Mouse (Mus musculus) midbrain, postnatal 0 days (tissue): ENCODE measurements around the gene Jph4. TPM values are rescaled to one million over a fixed set of nuclear protein-coding genes. Genes with fewer than 3 reads are reported as not detected.

Source experiments
- ATAC-seq: fragments of 200-750 bp; cut with Nextera tagmentation; 2 replicates; pipeline ENCODE4 v1.8.0; 2017; ENCODE audit warnings: moderate number of reproducible peaks, mild to moderate bottlenecking, moderate TSS enrichment, moderate library complexity; ENCODE audit not compliant: low FRiP score
- DNase-seq: peaks from one replicate; pipeline ENCODE4 v3.0.0-alpha.2; 2015; ENCODE audit warnings: low spot score
- H3K27ac ChIP-seq: fragments of 300-500 bp; sonication (generic); 2 replicates; pipeline ENCODE4 v1.5.1; 2014; ENCODE audit warnings: low read depth, mild to moderate bottlenecking, low read length, mixed read lengths
- H3K27me3 ChIP-seq: fragments of 300-500 bp; sonication (generic); 2 replicates; pipeline ENCODE4 v1.6.1; 2014; ENCODE audit warnings: low read length, control low read depth, mixed read lengths; ENCODE audit not compliant: insufficient read depth
- H3K36me3 ChIP-seq: fragments of 300-500 bp; sonication (generic); 2 replicates; pipeline ENCODE4 v1.6.1; 2014; ENCODE audit warnings: low read length, control low read depth, mixed read lengths; ENCODE audit not compliant: insufficient read depth
- H3K4me1 ChIP-seq: fragments of 300-500 bp; sonication (generic); 2 replicates; pipeline ENCODE4 v1.6.1; 2014; ENCODE audit warnings: mild to moderate bottlenecking, control low read depth, antibody characterized with exemption, low read length, mixed read lengths; ENCODE audit not compliant: insufficient read depth
- H3K4me2 ChIP-seq: fragments of 300-500 bp; sonication (generic); 2 replicates; pipeline ENCODE4 v1.6.1; 2014; ENCODE audit warnings: low read depth, mild to moderate bottlenecking, low read length, mixed read lengths; ENCODE audit not compliant: poor library complexity, severe bottlenecking
- H3K4me3 ChIP-seq: fragments of 300-500 bp; sonication (generic); 2 replicates; pipeline ENCODE4 v1.5.1; 2014; ENCODE audit warnings: low read depth, mild to moderate bottlenecking, low read length, moderate library complexity
- H3K9ac ChIP-seq: fragments of 300-500 bp; sonication (generic); replicated peaks from 2 replicates; pipeline ENCODE4 v1.6.1; 2014; ENCODE audit warnings: mild to moderate bottlenecking, low read length, moderate library complexity, mixed read lengths; ENCODE audit not compliant: poor library complexity, severe bottlenecking
- H3K9me3 ChIP-seq: fragments of 300-500 bp; sonication (generic); 2 replicates; pipeline ENCODE4 v1.6.1; 2016; ENCODE audit warnings: low read length, control low read depth
- CTCF ChIP-seq: IDR thresholded peaks from 2 replicates; pipeline ENCODE4 v1.5.1; 2016; ENCODE audit warnings: antibody characterized with exemption, mild to moderate bottlenecking
- WGBS: fragments of 180-500 bp; shearing (Covaris S2); extraction: QIAGEN DNeasy Blood & Tissue Kit; methylation state at CpG from one replicate; pipeline ENCODE4 v1.1.7; 2014; 5-methylcytosine and 5-hydroxymethylcytosine counted together
- polyA plus RNA-seq: library from polyadenylated mRNA; unstranded; fragments of >200 nt; fragmentation: Nextera tagmentation; extraction: Ambion mirVana; gene quantifications from 2 replicates; pipeline ENCODE4 v1.2.1, GENCODE M21; 2015
- total RNA-seq: library from RNA; depleted of rRNA; stranded (reverse); fragments of >200 nt; gene quantifications from 2 replicates; pipeline ENCODE4 v1.2.3, GENCODE M21; 2014

Gene Jph4
- total and polyA plus RNA-seq, 2 experiments from 2014 or later: 45.1 to 182 TPM

DNA sequence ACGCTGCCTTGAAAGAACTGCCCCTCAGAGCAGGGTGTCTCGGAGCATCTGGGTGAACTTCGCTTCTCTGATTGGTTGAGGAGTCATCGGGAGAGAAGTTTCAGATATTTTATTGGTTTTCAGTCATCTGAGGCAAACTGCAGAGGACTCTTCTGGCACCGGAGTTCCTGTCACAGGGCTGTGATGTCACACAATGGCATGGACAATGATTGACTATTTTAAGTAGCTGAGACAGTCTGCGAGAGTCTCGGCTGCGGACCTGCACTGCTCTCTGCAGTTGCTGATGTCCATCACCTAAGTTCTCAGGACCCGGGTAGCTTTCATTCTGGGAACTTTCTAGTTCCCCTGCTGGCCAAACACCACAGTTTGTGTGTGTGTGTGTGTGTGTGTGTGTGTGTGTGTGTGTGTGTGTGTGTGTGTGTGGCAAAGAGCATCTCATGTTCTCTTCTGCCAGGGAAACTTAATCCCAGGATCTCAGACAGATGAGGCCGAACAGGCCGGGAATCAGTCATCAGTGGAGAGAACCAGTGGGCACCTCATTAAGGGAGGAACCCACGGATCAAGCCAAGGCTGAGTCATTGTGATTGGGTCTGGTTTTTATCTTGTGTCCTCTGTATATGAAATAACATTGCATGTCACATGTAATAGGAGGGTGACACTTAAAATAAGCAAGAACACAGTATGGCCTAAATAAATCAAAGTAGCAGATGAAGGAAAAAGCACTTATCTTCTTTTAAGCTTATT lies 40.8 kb upstream of the Jph4 start:
- H3K4me2 ChIP-seq: no peak overlapping the region
- no peaks in the 10 kb centered on the region for H3K9me3 ChIP-seq
- H3K4me3 ChIP-seq: no peak overlapping the region
- TF ChIP-seq CTCF: no peak
- no peak overlapping the region for H3K27ac ChIP-seq
- no peak for DNase-seq
- no peak for ATAC-seq
- no peak overlapping the region for H3K9ac ChIP-seq
- no peaks in the 10 kb centered on the region for H3K36me3 ChIP-seq
- 67% methylated on average over 12 of the region's 12 CpGs for WGBS
- H3K4me1 ChIP-seq: no peaks in the 10 kb centered on the region; the same call in 1 of the 2 replicates
- H3K27me3 ChIP-seq: no peaks in the 10 kb centered on the region

DNA sequence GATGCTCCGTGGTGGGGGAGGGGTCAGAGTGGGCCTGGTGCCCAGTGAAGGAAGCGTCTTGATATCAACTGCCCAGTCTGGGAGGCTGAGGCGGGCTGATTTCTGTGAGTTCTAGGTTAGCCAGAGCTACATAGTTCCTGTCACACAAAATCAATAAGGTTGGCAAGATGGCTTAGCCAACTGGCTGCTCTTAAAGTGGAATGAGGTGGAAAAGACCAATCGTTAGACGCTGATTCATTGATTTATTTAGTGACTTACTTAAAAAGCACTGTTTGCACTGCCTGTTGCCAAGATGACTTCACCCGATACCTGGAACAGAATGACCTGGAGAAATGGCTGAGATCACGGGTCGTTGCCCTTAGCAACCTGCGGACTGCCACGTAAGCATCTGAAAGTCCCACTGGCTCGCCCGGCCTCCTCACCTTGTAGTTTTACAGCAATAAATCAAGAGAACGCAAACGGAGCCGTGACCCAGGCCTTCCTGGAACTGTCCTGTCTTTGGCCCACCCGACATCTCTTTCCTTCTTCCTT lies 36.3 kb upstream of the Jph4 start:
- ATAC-seq (no peak), DNase-seq (no peak)
- no peak overlapping the region for H3K9ac ChIP-seq
- no peak overlapping the region for H3K4me3 ChIP-seq
- no peaks in the 10 kb centered on the region for H3K27me3 ChIP-seq
- 94% methylated on average over 16 of the region's 16 CpGs for WGBS
- peaks cover 14% of the 10 kb centered on the region for H3K4me1 ChIP-seq
- TF ChIP-seq CTCF: no peak
- H3K36me3 ChIP-seq: no peaks in the 10 kb centered on the region
- H3K4me2 ChIP-seq: no peak overlapping the region
- no peaks in the 10 kb centered on the region for H3K9me3 ChIP-seq
- H3K27ac ChIP-seq: no peak overlapping the region

DNA sequence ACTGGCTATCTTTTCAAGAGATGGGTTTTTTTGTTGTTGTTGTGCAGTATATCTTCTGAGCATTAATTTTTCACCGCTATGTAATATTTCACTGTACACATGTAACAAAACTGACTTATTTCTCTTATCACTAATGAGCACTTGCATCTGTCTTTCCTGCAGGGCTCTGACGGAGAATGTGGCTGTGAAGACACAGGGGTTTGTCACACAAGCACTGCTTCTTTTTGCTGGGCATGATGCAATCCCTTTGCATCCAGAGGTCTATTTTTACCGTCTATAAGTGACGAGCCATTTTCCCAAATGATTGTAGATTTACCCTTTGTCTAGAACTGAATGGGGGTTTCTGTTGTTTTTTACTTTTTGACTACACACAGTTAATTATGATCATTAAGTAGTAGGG lies 35.4 kb upstream of the Jph4 start:
- WGBS: 89% methylated on average over 4 of the region's 4 CpGs
- Histone ChIP-seq H3K4me2 (no peak overlapping the region), H3K27me3 (no peaks in the 10 kb centered on the region), H3K9me3 (no peaks in the 10 kb centered on the region), H3K9ac (no peak overlapping the region), H3K27ac (no peak overlapping the region), H3K4me1 (peaks cover 14% of the 10 kb centered on the region), H3K36me3 (no peaks in the 10 kb centered on the region), H3K4me3 (no peak overlapping the region)
- DNase-seq (no peak), ATAC-seq (no peak)
- TF ChIP-seq CTCF: no peak

DNA sequence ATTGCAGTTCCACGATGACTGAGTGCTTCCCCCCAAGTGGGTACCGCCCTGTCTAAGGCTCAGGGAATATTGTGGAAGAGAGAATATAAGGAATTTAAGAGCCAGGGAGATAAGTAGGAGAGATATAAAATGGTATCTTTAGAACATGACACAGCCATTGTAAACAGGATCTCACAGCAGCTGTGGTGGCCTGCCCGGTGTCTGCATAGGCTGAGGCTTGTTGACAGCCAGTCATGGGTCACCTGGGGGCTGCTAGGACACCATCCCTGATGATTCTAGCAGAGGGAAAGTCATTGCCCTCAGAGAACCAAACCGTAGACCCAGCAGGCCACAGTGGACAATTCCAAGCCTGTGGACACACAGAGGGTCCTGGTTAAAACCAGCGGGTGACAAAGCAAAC lies 34.2 kb upstream of the Jph4 start:
- Histone ChIP-seq H3K36me3 (no peaks in the 10 kb centered on the region), H3K4me3 (no peak overlapping the region), H3K4me2 (no peak overlapping the region), H3K9ac (no peak overlapping the region), H3K9me3 (no peaks in the 10 kb centered on the region), H3K27ac (no peak overlapping the region), H3K4me1 (peaks cover 14% of the 10 kb centered on the region), H3K27me3 (no peaks in the 10 kb centered on the region)
- ATAC-seq (no peak), DNase-seq (no peak)
- 89% methylated on average over 5 of the region's 5 CpGs for WGBS
- no peak for TF ChIP-seq CTCF

DNA sequence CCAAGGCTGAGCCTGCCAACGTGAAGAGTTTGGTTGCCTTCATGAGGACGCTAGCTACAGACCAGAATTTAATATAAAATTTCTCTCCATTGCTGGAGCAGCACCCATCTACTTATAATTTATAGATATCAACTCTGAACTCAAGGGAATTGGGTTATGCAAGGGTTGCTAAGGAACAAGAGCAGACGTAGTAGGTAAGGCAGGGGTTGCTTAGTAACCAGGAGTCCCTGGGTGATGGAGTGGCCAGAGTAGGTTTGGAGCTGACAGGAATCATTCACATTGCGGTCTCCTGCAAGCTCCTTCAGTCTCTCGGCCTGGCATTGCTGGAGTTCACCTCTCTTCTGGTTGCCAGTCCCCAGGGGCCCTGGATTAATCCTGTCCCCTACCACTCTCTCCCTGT lies 32.3 kb upstream of the Jph4 start:
- Histone ChIP-seq H3K4me1 (peaks cover 14% of the 10 kb centered on the region), H3K27me3 (no peaks in the 10 kb centered on the region), H3K9ac (no peak overlapping the region), H3K4me2 (0 out of 2 replicates have a peak overlapping the region, but pooled peaks have one; percentile 18), H3K27ac (peak overlapping the region; percentile 80), H3K9me3 (no peaks in the 10 kb centered on the region), H3K4me3 (no peak overlapping the region), H3K36me3 (no peaks in the 10 kb centered on the region)
- DNase-seq: peak; percentile 60
- no peak for TF ChIP-seq CTCF
- ATAC-seq: peak; percentile 85
- WGBS: 35% methylated on average over 5 of the region's 5 CpGs

DNA sequence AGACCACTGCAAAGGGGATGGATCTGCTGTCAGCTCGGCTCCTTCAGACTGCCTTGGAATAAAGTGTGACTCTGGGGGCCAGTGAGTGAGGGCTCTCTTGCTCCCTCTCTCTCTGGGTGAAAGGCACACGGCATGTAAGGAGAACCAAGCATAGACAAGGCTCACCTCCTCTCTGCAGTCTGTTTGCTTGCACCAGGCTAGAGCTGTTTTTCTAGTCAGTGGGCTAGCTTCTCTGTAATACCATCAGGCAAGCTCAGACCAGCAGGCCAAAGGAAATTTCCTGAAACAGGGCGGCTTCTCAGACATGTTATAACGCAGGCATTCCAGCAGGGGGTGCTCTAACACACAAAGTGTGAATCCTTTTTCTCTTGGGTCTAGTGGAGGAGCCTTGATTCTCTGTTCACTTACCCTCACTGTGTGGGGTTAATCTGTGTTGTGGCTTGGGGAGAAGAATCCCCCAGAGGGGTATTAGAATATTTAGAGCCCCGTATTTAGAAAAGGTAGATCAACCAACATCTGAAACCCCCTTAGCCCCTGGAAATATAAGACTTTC lies 31.7 kb upstream of the Jph4 start:
- TF ChIP-seq CTCF: peak; percentile 94
- peak overlapping the region; percentile 80 for H3K27ac ChIP-seq
- DNase-seq (peak; percentile 85), ATAC-seq (peak; percentile 75)
- H3K36me3 ChIP-seq: no peaks in the 10 kb centered on the region
- H3K27me3 ChIP-seq: no peaks in the 10 kb centered on the region
- no peaks in the 10 kb centered on the region for H3K9me3 ChIP-seq
- H3K9ac ChIP-seq: no peak overlapping the region
- H3K4me2 ChIP-seq: 0 out of 2 replicates have a peak overlapping the region, but pooled peaks have one; percentile 18
- peaks cover 14% of the 10 kb centered on the region for H3K4me1 ChIP-seq
- WGBS: 16% methylated on average over 5 of the region's 5 CpGs
- no peak overlapping the region for H3K4me3 ChIP-seq
